Mouse (Mus musculus): Measurements from ENCODE around the gene Rad51b. TPM values are rescaled to one million over a fixed set of nuclear protein-coding genes. Genes with fewer than 3 reads are reported as not detected.
A peak's percentile ranks its signal among the peaks of the same experiment; 100 is the strongest.

Rad51b gene
- total RNA-seq, 1 experiment from 2014 or later, result 0.70 TPM

- no peak for ATAC-seq (ENCODE audit: extremely low read depth, insufficient number of reproducible peaks, low FRiP score, poor library complexity, severe bottlenecking)
Measured at GRCm38 (mm10) chr12:79812838-79813563, 515.9 kb downstream of the Rad51b start.

GRCm38 (mm10) chr12:79813566-79814305 lies 516.7 kb downstream of the Rad51b start:
- ATAC-seq (ENCODE audit: extremely low read depth, insufficient number of reproducible peaks, low FRiP score, poor library complexity, severe bottlenecking), result peak; percentile 32

- ATAC-seq (ENCODE audit: extremely low read depth, insufficient number of reproducible peaks, low FRiP score, poor library complexity, severe bottlenecking), result no peak
Measured at GRCm38 (mm10) chr12:79814312-79815091, 517.4 kb downstream of the Rad51b start.

- no peak for ATAC-seq (ENCODE audit: extremely low read depth, insufficient number of reproducible peaks, low FRiP score, poor library complexity, severe bottlenecking)
Measured at GRCm38 (mm10) chr12:79816241-79816640, 519.2 kb downstream of the Rad51b start.

- ATAC-seq (ENCODE audit: extremely low read depth, insufficient number of reproducible peaks, low FRiP score, poor library complexity, severe bottlenecking), result no peak
Measured at GRCm38 (mm10) chr12:79820228-79820958, 523.3 kb downstream of the Rad51b start.

GRCm38 (mm10) chr12:79821901-79822300 lies 524.8 kb downstream of the Rad51b start:
- no peak for ATAC-seq (ENCODE audit: extremely low read depth, insufficient number of reproducible peaks, low FRiP score, poor library complexity, severe bottlenecking)

- ATAC-seq (ENCODE audit: extremely low read depth, insufficient number of reproducible peaks, low FRiP score, poor library complexity, severe bottlenecking), result no peak
Measured at GRCm38 (mm10) chr12:79822401-79822800, 525.3 kb downstream of the Rad51b start.

GRCm38 (mm10) chr12:79825922-79826321 lies 528.8 kb downstream of the Rad51b start:
- ATAC-seq (ENCODE audit: extremely low read depth, insufficient number of reproducible peaks, low FRiP score, poor library complexity, severe bottlenecking), result no peak

GRCm38 (mm10) chr12:79827233-79827692 lies 530.2 kb downstream of the Rad51b start:
- no peak for ATAC-seq (ENCODE audit: extremely low read depth, insufficient number of reproducible peaks, low FRiP score, poor library complexity, severe bottlenecking)

- ATAC-seq (ENCODE audit: extremely low read depth, insufficient number of reproducible peaks, low FRiP score, poor library complexity, severe bottlenecking), result no peak
Measured at GRCm38 (mm10) chr12:79827735-79828134, 530.7 kb downstream of the Rad51b start.

- no peak for ATAC-seq (ENCODE audit: extremely low read depth, insufficient number of reproducible peaks, low FRiP score, poor library complexity, severe bottlenecking)
Measured at GRCm38 (mm10) chr12:79830686-79831085, 533.6 kb downstream of the Rad51b start.

- no peak for ATAC-seq (ENCODE audit: extremely low read depth, insufficient number of reproducible peaks, low FRiP score, poor library complexity, severe bottlenecking)
Measured at GRCm38 (mm10) chr12:79832611-79833010, 535.5 kb downstream of the Rad51b start.

- no peak for ATAC-seq (ENCODE audit: extremely low read depth, insufficient number of reproducible peaks, low FRiP score, poor library complexity, severe bottlenecking)
Measured at GRCm38 (mm10) chr12:79835521-79835920, 538.4 kb downstream of the Rad51b start.

- no peak for ATAC-seq (ENCODE audit: extremely low read depth, insufficient number of reproducible peaks, low FRiP score, poor library complexity, severe bottlenecking)
Measured at GRCm38 (mm10) chr12:79838181-79838961, 541.3 kb downstream of the Rad51b start.

- no peak for ATAC-seq (ENCODE audit: extremely low read depth, insufficient number of reproducible peaks, low FRiP score, poor library complexity, severe bottlenecking)
Measured at GRCm38 (mm10) chr12:79839096-79839941, 542.2 kb downstream of the Rad51b start.

GRCm38 (mm10) chr12:79840465-79840864 lies 543.4 kb downstream of the Rad51b start:
- ATAC-seq (ENCODE audit: extremely low read depth, insufficient number of reproducible peaks, low FRiP score, poor library complexity, severe bottlenecking), result peak; percentile 68

- peak; percentile 30; the same call in 1 of the 2 replicates for ATAC-seq (ENCODE audit: extremely low read depth, insufficient number of reproducible peaks, low FRiP score, poor library complexity, severe bottlenecking)
Measured at GRCm38 (mm10) chr12:79841248-79841647, 544.2 kb downstream of the Rad51b start.
